ENCODE assay signal across 35 mouse cellular contexts in genomic region chr9:94730396-94730795, GRCm38 (mm10).
"Had no signal": no experiment of that assay in that cellular context is flagged by ENCODE, and none has a peak within 500 bp of the region (broad histone marks: within the 10 kb centered on the region; RNA-seq: fewer than 3 reads in every experiment).

No protein-coding gene starts in this region.

- H3K27ac ChIP-seq: heart, embryonic 10.5 days; heart, embryonic 13.5 days; heart, embryonic 15.5 days; hindbrain, embryonic 10.5 days; hindbrain, embryonic 12.5 days; hindbrain, embryonic 13.5 days; hindbrain, embryonic 15.5 days; hindbrain, postnatal 0 days; intestine, embryonic 15.5 days; kidney, embryonic 15.5 days; kidney, postnatal 0 days; layer of hippocampus, adult 2 months; left cerebral cortex, adult 2 months had no signal

- H3K4me1 ChIP-seq: heart, embryonic 12.5 days; intestine, embryonic 15.5 days had no signal

- DNase-seq: heart, postnatal 10 days; heart, postnatal 14 days; heart, postnatal 36 days; heart, postnatal 4 days; kidney, adult 11 months; kidney, adult 18-20 months; kidney, adult 2 months; kidney, adult 8-10 months; kidney, adult 9 months; kidney, postnatal 10 days; kidney, postnatal 14 days; kidney, postnatal 25 days; kidney, postnatal 36 days; kidney, postnatal 4 days; layer of hippocampus, adult 9-11 months; layer of hippocampus, postnatal 36 days had no signal

- H3K9me3 ChIP-seq: heart, embryonic 10.5 days; heart, embryonic 12.5 days; heart, embryonic 13.5 days; heart, embryonic 15.5 days; hindbrain, embryonic 10.5 days; hindbrain, embryonic 12.5 days; hindbrain, embryonic 13.5 days; hindbrain, embryonic 15.5 days; intestine, embryonic 15.5 days; kidney, embryonic 15.5 days had no signal

- H3K4me2 ChIP-seq: heart, embryonic 11.5 days; heart, embryonic 12.5 days; heart, embryonic 13.5 days; heart, embryonic 15.5 days; hindbrain, embryonic 12.5 days; hindbrain, embryonic 13.5 days; hindbrain, embryonic 15.5 days; intestine, embryonic 15.5 days; kidney, embryonic 15.5 days had no signal

- H3K9ac ChIP-seq: heart, embryonic 12.5 days; heart, embryonic 13.5 days; heart, embryonic 15.5 days; hindbrain, embryonic 12.5 days; hindbrain, embryonic 13.5 days; hindbrain, embryonic 15.5 days; intestine, embryonic 15.5 days; kidney, embryonic 15.5 days had no signal

- H3K27me3 ChIP-seq: heart, embryonic 12.5 days; heart, embryonic 13.5 days; heart, embryonic 15.5 days; hindbrain, embryonic 12.5 days; hindbrain, embryonic 13.5 days; hindbrain, embryonic 15.5 days; intestine, embryonic 15.5 days had no signal

- ATAC-seq: hindbrain, embryonic 16.5 days; hindbrain, postnatal 0 days; inflammation-experienced regulatory T-cells, adult 6 months; intestine, embryonic 15.5 days; intestine, embryonic 16.5 days; intestine, postnatal 0 days had no signal

- H3K4me3 ChIP-seq: heart, embryonic 10.5 days; heart, embryonic 12.5 days; heart, embryonic 13.5 days; heart, embryonic 15.5 days; hindbrain, embryonic 10.5 days; hindbrain, embryonic 12.5 days; hindbrain, embryonic 13.5 days; hindbrain, embryonic 15.5 days; intestine, embryonic 15.5 days; kidney, embryonic 15.5 days; layer of hippocampus, adult 2 months; left cerebral cortex, adult 2 months had no signal

- H3K36me3 ChIP-seq: heart, embryonic 10.5 days; heart, embryonic 12.5 days; heart, embryonic 13.5 days; heart, embryonic 15.5 days; hindbrain, embryonic 10.5 days; hindbrain, embryonic 12.5 days; hindbrain, embryonic 13.5 days; hindbrain, embryonic 15.5 days; intestine, embryonic 15.5 days; kidney, embryonic 15.5 days had no signal
